Mouse (Mus musculus) limb, embryonic 15.5 days (tissue): ENCODE data around the gene Cox10. TPM values are rescaled to one million over a fixed set of nuclear protein-coding genes. Genes with fewer than 3 reads are reported as not detected.

ENCODE experiments used
- ATAC-seq: fragments of 200-750 bp; cut with Nextera tagmentation; 2 replicates; pipeline ENCODE4 v1.8.0; 2017; ENCODE audit warnings: low read depth, moderate TSS enrichment; ENCODE audit not compliant: insufficient number of reproducible peaks, low FRiP score, low TSS enrichment
- H3K27ac ChIP-seq: fragments of 300-500 bp; sonication (generic); 2 replicates; pipeline ENCODE4 v1.5.1; 2015; ENCODE audit warnings: moderate library complexity, mild to moderate bottlenecking, inconsistent platforms
- H3K27me3 ChIP-seq: fragments of 300-500 bp; sonication (generic); 2 replicates; pipeline ENCODE4 v1.6.1; 2015; ENCODE audit warnings: inconsistent platforms
- H3K36me3 ChIP-seq: fragments of 300-500 bp; sonication (generic); 2 replicates; pipeline ENCODE4 v1.6.1; 2015; ENCODE audit warnings: inconsistent platforms
- H3K4me1 ChIP-seq: fragments of 300-500 bp; sonication (generic); 2 replicates; pipeline ENCODE4 v1.6.1; 2015; ENCODE audit warnings: inconsistent platforms
- H3K4me2 ChIP-seq: fragments of 300-500 bp; sonication (generic); 2 replicates; pipeline ENCODE4 v1.6.1; 2015; ENCODE audit warnings: mild to moderate bottlenecking, inconsistent platforms
- H3K4me3 ChIP-seq: fragments of 300-500 bp; sonication (generic); 2 replicates; pipeline ENCODE4 v1.5.1; 2015; ENCODE audit warnings: mild to moderate bottlenecking, inconsistent platforms
- H3K9ac ChIP-seq: fragments of 300-500 bp; sonication (generic); 2 replicates; pipeline ENCODE4 v1.6.1; 2015; ENCODE audit warnings: inconsistent platforms
- H3K9me3 ChIP-seq: fragments of 300-500 bp; sonication (generic); 2 replicates; pipeline ENCODE4 v1.6.1; 2016; ENCODE audit warnings: inconsistent platforms
- WGBS: fragments of 180-500 bp; shearing (Covaris S2); methylation state at CpG from one replicate; pipeline ENCODE4 v1.1.7; 2015; 5-methylcytosine and 5-hydroxymethylcytosine counted together
- polyA plus RNA-seq: library from polyadenylated mRNA; unstranded; fragments of >200 nt; fragmentation: Nextera tagmentation; extraction: Ambion mirVana; gene quantifications from 2 replicates; pipeline ENCODE4 v1.2.1, GENCODE M21; 2015

The Cox10 gene
- polyA plus RNA-seq, 1 experiment from 2014 or later = 20.6 TPM

GRCm38 (mm10) chr11:63970818-63971217, 108.5 kb downstream of the Cox10 start:
- no peaks in the 10 kb centered on the region for H3K9me3 ChIP-seq
- no peak overlapping the region for H3K4me2 ChIP-seq
- no peak overlapping the region for H3K9ac ChIP-seq
- H3K36me3 ChIP-seq = 0 out of 2 replicates have a peak, but pooled peaks cover 3% of the 10 kb centered on the region
- no peak for ATAC-seq
- WGBS = 93% methylated on average over 6 of the region's 6 CpGs
- no peak overlapping the region for H3K27ac ChIP-seq
- H3K4me1 ChIP-seq = peaks cover 15% of the 10 kb centered on the region; the same call in 1 of the 2 replicates
- H3K4me3 ChIP-seq = no peak overlapping the region
- no peaks in the 10 kb centered on the region for H3K27me3 ChIP-seq

DNA sequence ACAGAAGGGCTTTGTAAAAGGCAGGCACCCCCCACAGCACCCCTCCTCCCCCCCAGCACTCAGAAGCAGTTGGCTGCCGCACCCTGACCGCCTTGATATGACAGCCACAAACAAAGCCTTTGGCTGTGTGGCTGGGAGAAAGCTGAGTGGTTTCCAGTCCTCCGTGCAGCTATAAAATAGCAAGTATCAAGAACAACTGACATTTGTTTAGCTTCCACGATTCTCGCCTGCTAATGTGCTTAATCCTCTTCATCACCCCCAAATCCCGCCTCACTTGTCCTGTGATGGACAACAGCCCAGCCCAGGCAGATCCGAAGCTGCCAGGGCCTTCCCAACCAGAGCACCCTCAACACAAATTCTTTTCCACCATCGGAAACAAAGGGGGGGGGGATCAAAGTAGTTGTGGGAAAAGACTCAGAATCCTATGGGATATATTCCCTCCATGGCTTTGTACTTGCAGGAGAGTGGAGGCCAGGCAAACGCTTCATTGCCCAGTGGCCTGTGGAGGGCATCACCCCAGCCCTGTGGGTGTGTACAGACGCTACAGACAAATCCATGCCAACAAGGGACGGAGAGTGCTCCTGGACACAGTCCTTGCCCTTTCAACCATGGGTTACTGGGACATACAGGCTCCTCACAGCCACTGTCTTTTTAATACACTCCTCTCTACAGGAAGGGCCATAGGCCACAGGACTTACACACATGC, 109.9 kb downstream of the Cox10 start:
- WGBS = 48% methylated on average over 11 of the region's 11 CpGs
- H3K27ac ChIP-seq = no peak overlapping the region

DNA sequence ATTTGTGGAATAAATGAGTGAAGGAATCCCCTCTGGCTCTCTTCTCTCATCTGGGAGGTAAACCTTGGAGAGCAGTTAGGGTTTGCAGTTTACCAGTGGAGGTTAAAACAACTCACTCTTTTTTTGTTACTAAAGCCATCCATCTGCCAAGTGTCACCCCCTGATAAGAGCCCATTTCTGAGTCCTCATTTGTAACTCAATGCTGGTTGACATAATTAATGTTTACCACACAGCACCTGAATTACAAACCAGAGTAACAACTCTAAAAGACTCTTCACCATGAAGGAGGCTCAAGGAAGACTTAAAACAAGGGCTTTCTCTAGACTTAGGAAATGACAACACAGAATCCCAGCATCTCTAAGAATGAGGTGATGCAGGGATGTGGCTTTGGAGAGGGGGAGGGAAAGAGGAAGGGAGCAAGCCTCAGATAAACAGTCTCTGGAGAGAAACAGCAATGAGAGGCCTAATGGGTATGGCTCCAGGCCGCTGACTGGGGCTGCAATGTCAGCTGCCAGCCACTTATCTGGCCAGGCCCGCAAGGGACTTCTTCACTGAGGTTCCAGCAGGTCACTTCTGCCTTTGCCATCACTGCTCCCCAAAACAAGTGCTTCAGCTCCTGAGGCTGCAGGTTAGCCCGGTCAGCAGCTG, 110.8 kb downstream of the Cox10 start:
- 41% methylated on average over 3 of the region's 3 CpGs for WGBS
- Histone ChIP-seq H3K9me3 (no peaks in the 10 kb centered on the region), H3K27me3 (no peaks in the 10 kb centered on the region), H3K9ac (no peak overlapping the region), H3K36me3 (0 out of 2 replicates have a peak, but pooled peaks cover 5% of the 10 kb centered on the region), H3K4me2 (no peak overlapping the region), H3K27ac (no peak overlapping the region), H3K4me1 (peaks cover 15% of the 10 kb centered on the region; the same call in 1 of the 2 replicates), H3K4me3 (no peak overlapping the region)
- no peak for ATAC-seq

More for the DNA sequence above, 109.9 kb downstream of the Cox10 start:
- H3K4me3 ChIP-seq = no peak overlapping the region
- no peak overlapping the region for H3K4me2 ChIP-seq
- H3K4me1 ChIP-seq = peaks cover 15% of the 10 kb centered on the region; the same call in 1 of the 2 replicates
- H3K9me3 ChIP-seq = no peaks in the 10 kb centered on the region
- 0 out of 2 replicates have a peak, but pooled peaks cover under 1% of the 10 kb centered on the region for H3K36me3 ChIP-seq
- no peaks in the 10 kb centered on the region for H3K27me3 ChIP-seq
- H3K9ac ChIP-seq = no peak overlapping the region
- no peak for ATAC-seq

DNA sequence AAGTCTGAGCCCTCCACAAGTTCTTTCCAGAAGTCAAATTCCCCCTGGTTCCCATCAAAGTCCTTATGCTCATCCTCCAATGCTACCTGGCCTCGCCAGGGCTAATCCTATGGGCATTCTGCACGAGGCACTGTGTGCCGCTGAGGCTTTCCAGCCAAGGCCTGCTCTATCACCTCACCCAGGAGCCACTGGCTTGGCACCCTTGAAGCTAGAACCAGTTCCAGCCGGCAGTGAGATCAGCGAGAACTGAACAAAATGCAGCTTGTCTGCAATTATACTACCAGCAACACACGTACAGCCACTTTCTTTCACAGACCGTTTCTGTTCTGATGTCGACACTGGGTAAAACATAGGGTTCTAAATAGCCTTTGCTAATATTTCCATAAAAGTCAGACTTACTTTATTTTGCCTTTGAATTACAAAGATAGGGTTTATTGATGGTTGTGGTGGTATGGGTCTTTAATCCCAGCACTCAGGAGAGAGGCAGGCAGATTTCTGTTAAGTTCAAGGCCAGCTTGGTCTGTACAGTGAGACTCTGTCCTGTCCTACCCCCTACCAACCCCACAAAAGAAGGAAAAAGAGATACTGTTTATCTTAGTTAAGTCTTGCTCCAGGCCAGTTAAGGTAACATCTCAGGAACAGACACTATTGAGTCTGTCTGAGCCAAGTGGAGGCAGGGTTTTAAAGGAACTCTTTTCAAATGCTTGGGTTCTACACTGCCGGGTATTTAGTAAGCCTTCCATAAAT, 111.5 kb downstream of the Cox10 start:
- Histone ChIP-seq H3K9me3 (no peaks in the 10 kb centered on the region), H3K36me3 (0 out of 2 replicates have a peak, but pooled peaks cover 5% of the 10 kb centered on the region), H3K4me1 (peaks cover 15% of the 10 kb centered on the region; the same call in 1 of the 2 replicates), H3K4me3 (no peak overlapping the region), H3K9ac (no peak overlapping the region), H3K4me2 (no peak overlapping the region), H3K27me3 (no peaks in the 10 kb centered on the region), H3K27ac (no peak overlapping the region)
- 59% methylated on average over 9 of the region's 9 CpGs for WGBS
- no peak for ATAC-seq

- H3K36me3 ChIP-seq = 0 out of 2 replicates have a peak, but pooled peaks cover 5% of the 10 kb centered on the region
- no peaks in the 10 kb centered on the region for H3K27me3 ChIP-seq
- peaks cover 15% of the 10 kb centered on the region; the same call in 1 of the 2 replicates for H3K4me1 ChIP-seq
- 66% methylated on average over 5 of the region's 5 CpGs for WGBS
- ATAC-seq = no peak
- H3K9me3 ChIP-seq = no peaks in the 10 kb centered on the region
- H3K27ac ChIP-seq = no peak overlapping the region
- no peak overlapping the region for H3K4me3 ChIP-seq
- no peak overlapping the region for H3K9ac ChIP-seq
- no peak overlapping the region for H3K4me2 ChIP-seq
Measured at GRCm38 (mm10) chr11:63965437-63965836, 113.8 kb downstream of the Cox10 start.

DNA sequence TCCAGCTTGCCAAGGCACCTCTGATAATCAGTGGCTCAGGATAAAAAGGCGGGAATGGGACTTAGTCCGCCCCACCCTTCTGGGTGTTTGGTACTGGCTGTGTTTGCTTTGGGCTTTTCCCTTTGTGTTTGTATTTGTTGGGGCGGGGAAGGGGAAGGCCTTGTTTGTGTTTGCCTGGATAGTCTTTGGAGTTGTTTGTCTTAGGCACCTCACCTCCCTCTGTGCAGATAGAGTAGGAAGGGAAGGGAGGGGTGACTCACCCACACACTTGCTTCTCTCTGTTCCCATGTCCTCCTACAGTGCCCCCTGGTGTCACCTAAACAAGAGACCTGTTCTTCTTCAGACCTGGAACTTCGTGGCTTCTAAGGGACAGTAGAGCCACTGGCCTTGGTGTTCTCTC, 122.1 kb downstream of the Cox10 start:
- Histone ChIP-seq H3K9me3 (no peaks in the 10 kb centered on the region), H3K9ac (no peak overlapping the region), H3K27ac (no peak overlapping the region), H3K4me1 (peaks cover 18% of the 10 kb centered on the region), H3K27me3 (no peaks in the 10 kb centered on the region), H3K4me2 (no peak overlapping the region), H3K4me3 (no peak overlapping the region), H3K36me3 (no peaks in the 10 kb centered on the region)
- WGBS = 61% methylated on average over 4 of the region's 4 CpGs
- ATAC-seq = no peak

- Histone ChIP-seq H3K27ac (no peak overlapping the region), H3K9me3 (no peaks in the 10 kb centered on the region), H3K9ac (no peak overlapping the region), H3K4me3 (no peak overlapping the region), H3K36me3 (no peaks in the 10 kb centered on the region), H3K27me3 (no peaks in the 10 kb centered on the region), H3K4me2 (no peak overlapping the region), H3K4me1 (peaks cover 22% of the 10 kb centered on the region)
- WGBS = 41% methylated on average over 7 of the region's 7 CpGs
- ATAC-seq = 0 out of 2 replicates have a peak, but pooled peaks have one; percentile 36
Measured at GRCm38 (mm10) chr11:63956748-63957147, 122.5 kb downstream of the Cox10 start.

DNA sequence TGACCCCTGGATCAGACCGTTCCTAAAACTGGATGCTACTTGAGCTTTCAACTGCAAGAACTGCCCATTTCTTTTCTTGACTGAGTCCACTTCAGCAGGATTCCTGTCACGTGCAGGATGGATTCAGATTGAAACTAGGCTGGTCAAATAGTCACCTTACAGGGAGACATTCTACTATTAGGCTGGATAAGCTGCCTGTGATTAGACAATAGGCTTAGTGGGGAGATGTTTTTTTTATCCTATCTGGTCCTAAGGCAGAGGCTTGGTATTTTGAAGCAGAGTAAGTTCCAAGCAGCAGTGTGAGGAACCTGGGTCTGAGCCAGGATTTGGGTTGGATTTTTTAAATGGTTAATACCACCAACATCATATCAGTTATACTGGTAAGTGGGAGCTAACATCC, 125.4 kb downstream of the Cox10 start:
- H3K27ac ChIP-seq = no peak overlapping the region
- ATAC-seq = no peak
- H3K4me1 ChIP-seq = peaks cover 22% of the 10 kb centered on the region
- WGBS = 91% methylated on average over 2 of the region's 2 CpGs
- no peaks in the 10 kb centered on the region for H3K9me3 ChIP-seq
- H3K36me3 ChIP-seq = no peaks in the 10 kb centered on the region
- H3K4me3 ChIP-seq = no peak overlapping the region
- no peak overlapping the region for H3K4me2 ChIP-seq
- H3K9ac ChIP-seq = no peak overlapping the region
- H3K27me3 ChIP-seq = 0 out of 2 replicates have a peak, but pooled peaks cover 4% of the 10 kb centered on the region

- Histone ChIP-seq H3K36me3 (no peaks in the 10 kb centered on the region), H3K9ac (no peak overlapping the region), H3K4me2 (no peak overlapping the region), H3K4me3 (no peak overlapping the region), H3K9me3 (no peaks in the 10 kb centered on the region), H3K27ac (no peak overlapping the region), H3K4me1 (peaks cover 22% of the 10 kb centered on the region), H3K27me3 (0 out of 2 replicates have a peak, but pooled peaks cover 4% of the 10 kb centered on the region)
- no peak for ATAC-seq
- 43% methylated on average over 4 of the region's 4 CpGs for WGBS
Measured at GRCm38 (mm10) chr11:63952743-63953191, 126.5 kb downstream of the Cox10 start.

DNA sequence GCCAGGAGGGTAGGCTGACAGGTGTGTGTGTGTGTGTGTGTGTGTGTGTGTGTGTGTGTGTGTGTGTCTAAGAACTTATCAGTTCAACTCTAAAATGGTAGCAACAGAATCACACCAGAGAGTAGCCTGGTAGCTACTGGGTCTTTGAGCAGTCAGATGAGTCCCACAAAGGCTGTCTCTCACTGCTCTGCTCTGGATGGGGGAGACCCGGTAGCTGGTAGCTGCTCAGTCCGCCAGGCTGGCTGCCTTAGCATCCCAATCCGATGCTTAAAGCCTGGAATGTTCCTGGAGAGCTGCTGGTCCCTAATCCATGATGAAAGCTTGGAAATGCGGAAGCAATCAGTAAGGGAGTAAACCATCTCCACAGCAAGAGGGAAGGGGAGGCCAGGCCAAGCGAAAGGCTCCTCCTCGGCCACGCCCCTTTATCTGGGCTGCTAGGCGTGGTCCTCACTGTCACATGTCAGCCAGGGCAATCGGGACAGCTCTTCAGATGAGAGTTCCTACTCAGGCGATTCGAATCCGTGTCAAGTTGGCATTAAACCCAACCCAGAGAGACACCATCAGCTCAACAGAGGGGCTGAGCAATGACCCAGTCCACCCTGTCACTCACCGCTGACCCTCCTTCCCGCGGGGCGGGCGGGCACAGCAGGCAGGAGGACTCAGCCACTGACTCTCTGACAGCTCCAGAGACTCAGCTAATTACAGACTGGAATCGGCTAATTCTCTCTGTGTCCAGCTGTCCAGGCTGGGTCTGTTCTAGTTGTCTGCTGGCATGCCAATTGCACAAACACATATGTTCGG, 127.2 kb downstream of the Cox10 start:
- peaks cover 26% of the 10 kb centered on the region for H3K4me1 ChIP-seq
- H3K27ac ChIP-seq = no peak overlapping the region
- 0 out of 2 replicates have a peak, but pooled peaks cover 4% of the 10 kb centered on the region for H3K27me3 ChIP-seq
- no peaks in the 10 kb centered on the region for H3K36me3 ChIP-seq
- peak overlapping the region; percentile 26 for H3K4me3 ChIP-seq
- peak overlapping the region; percentile 44 for H3K4me2 ChIP-seq
- no peak for ATAC-seq
- 9% methylated on average over 19 of the region's 19 CpGs for WGBS
- no peak overlapping the region for H3K9ac ChIP-seq
- no peaks in the 10 kb centered on the region for H3K9me3 ChIP-seq

GRCm38 (mm10) chr11:63948371-63948770, 130.9 kb downstream of the Cox10 start:
- Histone ChIP-seq H3K4me2 (no peak overlapping the region), H3K9me3 (no peaks in the 10 kb centered on the region), H3K9ac (no peak overlapping the region), H3K36me3 (no peaks in the 10 kb centered on the region), H3K4me3 (no peak overlapping the region), H3K27me3 (0 out of 2 replicates have a peak, but pooled peaks cover 4% of the 10 kb centered on the region), H3K27ac (no peak overlapping the region), H3K4me1 (peaks cover 16% of the 10 kb centered on the region)
- 82% methylated on average over 11 of the region's 11 CpGs for WGBS
- no peak for ATAC-seq
